25 mouse cellular contexts compared by ENCODE assay signal in the genomic region with DNA sequence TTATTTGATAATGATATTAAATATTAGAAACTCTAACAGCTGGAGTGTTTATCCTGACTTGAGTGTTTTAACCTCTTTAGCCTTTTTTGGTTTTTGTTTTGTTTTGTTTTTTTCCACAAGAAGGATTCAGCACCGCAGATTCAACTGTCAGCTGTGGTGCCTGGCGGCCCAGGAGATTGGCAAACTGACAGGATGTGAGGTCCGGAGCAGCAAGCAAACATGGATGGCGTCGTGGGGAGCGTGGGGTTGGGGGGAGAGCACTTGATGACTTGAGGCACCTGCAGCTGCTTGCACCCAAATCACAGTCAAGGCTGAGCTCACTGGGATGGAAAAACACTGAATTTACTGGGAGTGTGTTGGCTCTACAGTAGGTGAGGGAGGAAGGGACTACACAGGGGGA.
DNase-seq lines count a peak whose midpoint lies in the region; ATAC-seq and TF ChIP-seq lines count a peak whose summit lies in the region.
"Had no signal": no experiment of that assay in that cellular context is flagged by ENCODE, and none has a peak within 500 bp of the region (broad histone marks: within the 10 kb centered on the region; RNA-seq: fewer than 3 reads in every experiment).

No protein-coding gene starts in this region.

- H3K9me3 ChIP-seq in kidney, postnatal 0 days (replicated peaks; ENCODE audit: low read length) = no peaks in the 10 kb centered on the region
- H3K9me3 ChIP-seq in kidney, embryonic 16.5 days (ENCODE audit: low read length) = no peaks in the 10 kb centered on the region
- H3K9me3 ChIP-seq: forebrain, embryonic 13.5 days; heart, embryonic 12.5 days; hindbrain, embryonic 15.5 days; limb, embryonic 12.5 days; liver, embryonic 15.5 days; midbrain, embryonic 13.5 days; neural tube, embryonic 13.5 days had no signal

- no peak for TF ChIP-seq CTCF in kidney, postnatal 0 days (IDR thresholded peaks at IDR 0.05; ENCODE audit: low read depth)
- TF ChIP-seq CTCF in layer of hippocampus, adult 2 months (conservative IDR thresholded peaks at IDR 0.05) = no peak
- no peak for TF ChIP-seq CTCF in brain, embryonic 14.5 days (IDR thresholded peaks at IDR 0.05; ENCODE audit: borderline replicate concordance, extremely low read depth, insufficient read depth, insufficient read length)

- no peaks in the 10 kb centered on the region for H3K27me3 ChIP-seq in kidney, postnatal 0 days (ENCODE audit: insufficient read depth, low read length)
- H3K27me3 ChIP-seq in kidney, embryonic 16.5 days (ENCODE audit: insufficient read depth, low read length) = no peaks in the 10 kb centered on the region
- H3K27me3 ChIP-seq: hindbrain, embryonic 15.5 days; liver, embryonic 15.5 days; neural tube, embryonic 13.5 days had no signal

- H3K27ac ChIP-seq in kidney, postnatal 0 days = no peak overlapping the region
- no peak overlapping the region for H3K27ac ChIP-seq in kidney, embryonic 16.5 days (ENCODE audit: low read length)
- peak overlapping the region; percentile 83; the same call in 1 of the 2 replicates for H3K27ac ChIP-seq in layer of hippocampus, adult 2 months
- H3K27ac ChIP-seq: forebrain, embryonic 13.5 days; hindbrain, embryonic 15.5 days; limb, embryonic 12.5 days; liver, embryonic 15.5 days; macrophage; midbrain, embryonic 13.5 days; neural tube, embryonic 13.5 days; stomach, postnatal 0 days had no signal

- TF ChIP-seq POLR2A in brain, embryonic 14.5 days (IDR thresholded peaks at IDR 0.05; ENCODE audit: borderline replicate concordance, extremely low read depth, insufficient read depth, insufficient read length, poor library complexity, severe bottlenecking) = no peak

- 46% methylated on average over 6 of the region's 6 CpGs for WGBS in kidney, postnatal 0 days
- 57% methylated on average over 6 of the region's 6 CpGs for WGBS in kidney, embryonic 16.5 days

- no peaks in the 10 kb centered on the region for H3K36me3 ChIP-seq in kidney, postnatal 0 days (ENCODE audit: insufficient read depth, low read length)
- H3K36me3 ChIP-seq in kidney, embryonic 16.5 days (ENCODE audit: insufficient read depth, low read length) = no peaks in the 10 kb centered on the region
- H3K36me3 ChIP-seq: G1E; heart, embryonic 12.5 days; hindbrain, embryonic 15.5 days; limb, embryonic 12.5 days; liver, embryonic 15.5 days; midbrain, embryonic 13.5 days; neural tube, embryonic 13.5 days had no signal

- no peak overlapping the region for H3K4me2 ChIP-seq in kidney, postnatal 0 days (ENCODE audit: low read length)
- no peak overlapping the region for H3K4me2 ChIP-seq in kidney, embryonic 16.5 days (replicated peaks; ENCODE audit: low read depth, low read length)
- H3K4me2 ChIP-seq: forebrain, embryonic 13.5 days; heart, embryonic 12.5 days; hindbrain, embryonic 15.5 days; limb, embryonic 12.5 days; liver, embryonic 15.5 days; midbrain, embryonic 13.5 days; neural tube, embryonic 13.5 days had no signal

- no peaks in the 10 kb centered on the region for H3K4me1 ChIP-seq in kidney, postnatal 0 days (replicated peaks; ENCODE audit: insufficient read depth, low read length)
- no peaks in the 10 kb centered on the region for H3K4me1 ChIP-seq in kidney, embryonic 16.5 days (ENCODE audit: insufficient read depth, low read length)
- H3K4me1 ChIP-seq: forebrain, embryonic 13.5 days; hindbrain, embryonic 15.5 days; limb, embryonic 12.5 days; liver, embryonic 15.5 days; neural tube, embryonic 13.5 days had no signal

- DNase-seq in cerebellum, postnatal 14 days = peak; percentile 34 to 40
- no peak for DNase-seq in cerebellum, adult 11 months
- DNase-seq in kidney, postnatal 0 days (ENCODE audit: low spot score) = peak; percentile 4
- no peak for DNase-seq in layer of hippocampus, adult 2 months (ENCODE audit: low spot score in 2 of 2)
- no peak for DNase-seq in layer of hippocampus, postnatal 10 days (ENCODE audit: low spot score in 2 of 2)
- peak; percentile 53 for DNase-seq in brain, embryonic 14.5 days (ENCODE audit: low read depth)
- DNase-seq: adrenal gland, postnatal 14 days; cerebellum, postnatal 36 days; gastrocnemius, postnatal 36 days; heart, adult 18-20 months; right cerebral cortex, postnatal 4 days; thymus, adult 18-20 months; thymus, postnatal 25 days had no signal

- no peak overlapping the region for H3K4me3 ChIP-seq in kidney, postnatal 0 days (replicated peaks; ENCODE audit: low read depth, low read length)
- H3K4me3 ChIP-seq in kidney, embryonic 16.5 days (ENCODE audit: low read length) = no peak overlapping the region
- H3K4me3 ChIP-seq in layer of hippocampus, adult 2 months = no peak overlapping the region
- H3K4me3 ChIP-seq: forebrain, embryonic 13.5 days; heart, embryonic 12.5 days; hindbrain, embryonic 15.5 days; limb, embryonic 12.5 days; liver, embryonic 15.5 days; midbrain, embryonic 13.5 days; neural tube, embryonic 13.5 days had no signal

- no peak overlapping the region for H3K9ac ChIP-seq in kidney, postnatal 0 days (ENCODE audit: low read depth, low read length)
- H3K9ac ChIP-seq in kidney, embryonic 16.5 days (replicated peaks; ENCODE audit: low read length) = no peak overlapping the region
- H3K9ac ChIP-seq: forebrain, embryonic 13.5 days; heart, embryonic 12.5 days; hindbrain, embryonic 15.5 days; limb, embryonic 12.5 days; liver, embryonic 15.5 days; midbrain, embryonic 13.5 days; neural tube, embryonic 13.5 days had no signal

- ATAC-seq in kidney, postnatal 0 days (replicated peaks; ENCODE audit: low FRiP score, low read depth) = no peak
- ATAC-seq in kidney, embryonic 16.5 days (ENCODE audit: low FRiP score, low TSS enrichment) = no peak
- ATAC-seq: forebrain, embryonic 13.5 days; midbrain, embryonic 13.5 days; Patski had no signal

Comparison
In these comparisons a context has a peak if more than half of its experiments do, and no peak if none do; other contexts are left out.
1. DNase-seq: peak in cerebellum, postnatal 14 days (2 of 2), kidney, postnatal 0 days (single experiment) and brain, embryonic 14.5 days (single experiment); none in cerebellum, adult 11 months (single experiment), layer of hippocampus, adult 2 months (0 of 2) and layer of hippocampus, postnatal 10 days (0 of 2).